Mouse (Mus musculus) spleen, postnatal 10 days (tissue): ENCODE results near the gene Safb.
"Not testable (repeated sequence)": the region's sequence is repeated elsewhere in the genome, so short reads cannot be mapped to it uniquely, and the experiment has no call there.

Experiments
- DNase-seq, 2 experiments: peaks; one replicate each; pipeline ENCODE4 v3.0.0; 2021 to 2022; ENCODE audit warnings: low spot score in 2 of 2

Safb gene

DNA sequence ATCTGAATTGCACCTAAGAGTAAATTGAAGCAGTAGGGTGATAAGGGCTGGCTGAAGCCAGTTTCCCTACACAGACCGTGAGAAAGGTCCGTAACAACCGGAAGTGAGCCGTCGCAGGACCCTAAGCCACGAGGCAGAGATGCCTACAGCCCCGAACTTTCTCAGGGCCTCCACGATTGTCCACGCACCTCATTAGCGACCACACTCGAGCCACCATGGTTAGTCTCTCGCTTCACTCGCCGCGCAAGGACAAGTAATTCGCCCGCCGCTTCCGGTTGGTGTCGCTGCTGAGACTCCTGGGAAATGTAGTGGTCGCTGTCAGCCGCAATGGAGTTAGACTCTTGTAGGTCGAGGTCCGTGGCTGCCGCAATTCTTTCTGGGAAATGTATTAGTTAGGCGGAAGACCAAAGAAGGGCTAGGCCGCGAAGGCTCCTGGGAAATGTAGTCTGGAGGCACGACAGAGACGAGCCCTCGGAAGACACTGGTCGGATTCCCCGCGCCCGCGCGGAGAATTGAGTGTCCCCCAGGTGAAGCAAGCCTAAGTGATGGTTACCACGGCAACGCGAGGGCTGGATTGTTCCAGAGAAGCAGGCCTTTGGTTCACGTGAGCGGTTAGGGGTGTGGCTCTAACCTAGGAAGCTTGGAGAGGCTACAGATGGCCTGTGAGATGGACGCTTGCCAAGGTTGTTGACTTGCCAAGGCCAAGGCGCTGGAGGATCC is 25.0 kb downstream of the Safb start, which contains the start of gene 2410015M20Rik:
2410015M20Rik (minus strand) TSS at position 320 of the 720 bp plus-strand sequence.
- peak; percentile 90 to 96 for DNase-seq

DNA sequence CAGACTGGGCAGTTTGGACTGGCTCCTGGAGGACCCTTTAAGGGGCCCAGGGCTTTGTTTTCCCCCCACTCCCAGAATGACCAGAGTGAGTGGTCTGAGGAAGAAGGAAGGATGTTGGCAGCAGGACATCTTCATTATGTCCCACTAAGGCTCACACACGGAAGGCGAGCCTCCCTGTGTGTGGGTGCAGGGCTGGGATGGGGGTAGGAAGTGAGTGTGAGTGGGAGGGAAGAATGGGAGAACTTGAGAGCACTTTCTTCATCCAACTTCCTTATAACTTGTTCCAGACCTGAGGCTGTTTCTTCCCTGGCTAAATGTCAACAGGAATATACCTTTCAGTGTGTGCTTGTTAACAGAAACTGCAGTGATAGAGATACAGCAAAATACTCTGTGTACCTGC is 26.7 kb downstream of the Safb start:
- no peak for DNase-seq

DNA sequence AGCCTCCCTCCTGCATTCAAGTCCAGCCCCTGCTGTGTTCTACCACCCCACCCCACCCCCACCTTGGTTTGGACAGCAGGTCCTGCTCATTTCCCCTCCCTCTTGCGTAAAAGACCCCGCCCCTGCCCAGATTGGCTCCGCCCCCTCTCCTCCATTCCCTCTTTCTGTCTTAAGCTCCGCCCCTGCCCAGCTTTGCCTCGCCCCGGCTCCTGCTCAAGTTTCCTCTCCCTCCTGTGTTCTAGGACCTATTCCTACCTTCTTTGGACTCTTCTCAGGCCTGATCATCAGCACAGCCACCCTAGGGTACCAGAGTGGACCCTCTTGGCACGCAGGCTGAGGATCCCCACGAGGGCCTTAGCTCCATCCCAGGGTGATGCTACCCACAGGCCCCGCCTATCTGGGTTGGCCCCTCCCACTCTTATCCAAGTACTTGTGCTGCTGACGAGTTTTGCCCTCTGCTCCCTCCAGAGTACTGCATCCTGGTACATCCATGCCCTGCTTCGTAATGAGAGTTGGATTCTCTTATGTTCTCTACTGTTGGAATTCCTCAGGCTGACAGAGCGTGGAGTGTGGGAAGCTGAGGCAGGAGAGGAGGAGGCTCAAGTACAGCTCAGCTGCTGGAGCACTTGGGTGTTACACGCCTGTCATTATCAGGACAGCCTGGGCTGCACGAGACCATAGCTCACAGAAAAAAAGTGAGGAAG is 27.4 kb downstream of the Safb start:
- peak; percentile 51 to 75 for DNase-seq

DNA sequence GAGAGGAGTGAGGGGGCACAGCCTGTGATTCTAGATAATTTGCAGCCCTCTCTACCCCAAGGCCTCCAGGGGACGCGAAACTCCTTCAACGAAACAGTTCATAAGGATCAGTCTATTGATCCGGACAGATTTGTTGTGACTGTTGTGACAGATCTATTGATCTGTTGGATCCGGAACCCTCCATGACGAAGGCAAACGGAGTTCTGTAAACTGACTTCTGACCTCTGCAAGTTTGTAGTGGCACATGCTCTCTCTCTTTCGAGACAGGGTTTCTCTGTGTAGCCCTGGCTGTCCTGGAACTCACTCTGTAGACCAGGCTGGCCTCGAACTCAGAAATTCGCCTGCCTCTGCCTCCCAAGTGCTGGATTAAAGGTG is 27.9 kb downstream of the Safb start:
- DNase-seq, result not testable (repeated sequence)

DNA sequence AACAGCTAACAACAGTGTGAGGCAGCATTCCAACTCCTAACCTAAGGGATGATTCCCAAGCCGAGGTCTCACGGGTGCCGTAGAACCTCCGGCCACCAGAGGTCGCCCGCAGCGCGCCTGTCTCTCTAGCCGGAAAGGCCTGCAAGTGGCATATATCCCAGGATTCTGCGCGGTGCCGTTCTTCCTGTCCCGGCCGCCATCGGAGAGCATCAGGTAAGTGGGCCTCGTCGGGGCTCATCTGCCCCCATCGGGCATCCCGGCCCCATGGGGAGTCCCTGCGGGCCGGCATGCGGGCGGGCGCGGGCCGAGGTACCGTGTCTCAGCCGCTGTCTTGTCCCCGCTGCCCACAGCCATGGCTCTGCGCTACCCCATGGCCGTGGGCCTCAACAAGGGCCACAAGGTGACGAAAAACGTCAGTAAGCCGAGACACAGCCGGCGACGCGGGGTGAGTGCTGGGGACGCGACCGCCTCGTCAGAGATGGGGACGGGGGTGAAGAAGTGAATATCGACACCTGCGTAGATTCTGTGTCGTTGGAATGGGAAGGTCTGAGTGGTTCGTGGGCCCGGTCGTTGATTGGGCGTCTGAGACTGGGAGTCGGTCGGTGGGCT is 28.7 kb downstream of the Safb start, which contains the start of gene Rpl36:
Rpl36 (plus strand) TSS at position 181 of the 609 bp plus-strand sequence.
- peak; percentile 96 to 97 for DNase-seq

DNA sequence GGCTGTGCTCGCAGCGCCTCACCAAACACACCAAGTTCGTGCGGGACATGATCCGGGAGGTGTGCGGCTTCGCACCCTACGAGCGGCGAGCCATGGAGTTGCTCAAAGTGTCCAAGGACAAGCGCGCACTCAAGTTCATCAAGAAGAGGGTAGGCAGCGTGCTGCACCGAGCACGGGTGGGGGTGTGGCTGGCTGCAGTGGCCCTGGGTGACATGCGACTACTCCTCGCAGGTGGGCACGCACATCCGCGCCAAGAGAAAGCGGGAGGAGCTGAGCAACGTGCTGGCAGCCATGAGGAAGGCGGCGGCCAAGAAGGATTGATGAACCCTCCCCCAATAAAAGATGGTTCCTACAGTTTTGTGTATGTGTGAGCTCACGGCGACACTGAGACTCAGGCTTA is 29.3 kb downstream of the Safb start:
- peak; percentile 32 to 58 for DNase-seq

DNA sequence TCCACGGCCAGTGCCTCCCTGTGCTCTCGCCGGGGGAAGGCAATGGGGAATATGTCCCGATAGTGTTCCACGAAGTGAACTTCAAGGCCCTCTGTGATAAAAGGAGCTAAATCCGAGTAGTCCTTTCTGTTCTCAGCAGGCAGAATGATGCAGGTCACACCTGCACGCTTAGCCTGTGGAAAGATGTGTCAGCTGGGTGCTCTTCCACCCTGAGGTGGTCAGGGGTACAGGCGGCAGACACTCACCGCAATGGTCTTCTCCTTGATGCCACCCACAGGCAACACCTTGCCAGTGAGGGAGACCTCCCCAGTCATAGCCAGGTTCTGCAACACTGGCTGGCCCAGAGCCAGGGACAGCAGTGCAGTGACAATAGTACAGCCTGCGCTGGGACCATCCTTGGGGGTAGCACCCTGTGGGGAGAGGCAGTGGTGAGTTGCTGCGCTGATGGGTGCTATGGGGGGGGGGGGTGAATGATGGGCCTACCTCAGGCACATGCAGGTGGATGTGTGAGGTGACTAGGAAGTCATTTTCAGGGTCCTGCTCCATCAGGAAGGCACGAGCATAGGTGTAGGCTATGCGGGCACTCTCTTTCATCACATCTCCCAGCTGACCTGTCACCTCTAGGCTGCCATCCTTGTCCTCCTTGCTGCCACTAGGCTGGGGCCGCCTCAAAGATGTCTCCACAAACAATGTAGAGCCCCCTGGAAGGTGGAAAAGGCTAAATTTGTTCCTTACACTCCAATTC is 29.9 kb downstream of the Safb start:
- peak in 1 of 2 experiments; percentile 30 for DNase-seq

DNA sequence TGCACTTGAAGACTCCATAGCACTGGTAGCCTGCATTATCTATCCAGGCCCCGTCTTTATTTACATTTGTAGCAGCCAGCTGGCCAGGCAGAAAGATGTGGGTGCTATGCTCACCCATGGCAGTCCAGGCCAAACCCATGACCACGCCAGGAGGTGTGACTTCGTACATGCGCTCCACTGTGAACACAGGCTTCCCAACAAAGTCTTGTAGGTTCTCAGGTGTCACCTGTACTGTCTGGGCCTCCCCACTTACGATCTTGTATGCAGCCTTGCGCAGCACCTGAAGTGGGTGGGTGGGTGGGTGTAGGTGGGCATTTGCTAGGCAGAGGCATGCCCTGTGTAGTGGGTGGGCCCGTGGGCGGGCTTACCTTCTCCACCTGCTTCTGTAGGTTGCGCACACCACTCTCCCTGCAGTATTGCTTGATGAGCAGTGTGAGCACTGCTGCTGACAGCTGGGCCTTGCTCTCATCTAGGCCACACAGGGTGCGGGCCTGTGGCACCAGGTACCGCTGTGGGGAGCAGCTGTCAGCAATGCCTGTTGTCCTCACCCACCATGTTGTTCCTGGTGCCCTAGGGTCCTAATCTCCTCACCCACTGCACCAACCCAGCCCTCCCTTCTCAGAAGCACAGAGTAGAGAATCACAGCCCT is 30.6 kb downstream of the Safb start:
- no peak for DNase-seq

DNA sequence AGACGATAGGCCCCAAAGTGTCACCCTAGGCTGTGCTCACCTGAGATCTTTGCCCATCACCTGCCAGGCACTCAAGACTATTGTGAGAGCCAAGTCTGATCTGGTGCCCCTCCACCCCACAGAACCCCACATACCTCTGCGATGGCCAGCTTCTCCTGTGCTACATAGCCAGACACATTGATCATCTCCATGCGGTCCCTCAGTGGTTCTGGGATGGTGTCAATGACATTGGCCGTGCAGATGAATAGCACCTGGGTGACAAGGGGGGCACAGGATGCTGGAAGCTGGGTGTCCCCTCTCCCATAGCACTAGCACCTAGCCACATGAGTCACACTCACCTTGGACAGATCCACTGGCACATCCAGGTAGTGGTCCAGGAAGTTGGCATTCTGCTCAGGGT is 31.2 kb downstream of the Safb start:
- DNase-seq, result no peak

DNA sequence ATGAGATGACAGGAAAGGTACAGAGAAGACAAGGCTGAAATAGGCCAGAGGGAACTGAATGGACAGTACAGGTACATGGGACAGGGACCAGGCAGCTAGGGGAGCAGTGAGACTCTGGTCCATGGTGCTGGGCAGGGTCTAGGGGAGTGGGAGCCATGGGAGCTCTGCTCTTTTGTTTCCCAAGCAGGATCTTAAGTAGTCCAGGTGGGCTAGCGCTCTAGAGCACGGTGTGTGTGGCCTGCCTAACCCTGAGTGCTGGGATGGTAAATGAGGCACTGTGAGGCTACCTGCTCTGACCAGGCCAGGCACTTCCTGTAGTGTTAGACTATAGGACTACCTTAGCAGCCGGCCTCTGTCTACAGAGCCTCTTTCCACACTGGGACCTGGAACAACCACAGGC is 32.1 kb downstream of the Safb start:
- no peak for DNase-seq

DNA sequence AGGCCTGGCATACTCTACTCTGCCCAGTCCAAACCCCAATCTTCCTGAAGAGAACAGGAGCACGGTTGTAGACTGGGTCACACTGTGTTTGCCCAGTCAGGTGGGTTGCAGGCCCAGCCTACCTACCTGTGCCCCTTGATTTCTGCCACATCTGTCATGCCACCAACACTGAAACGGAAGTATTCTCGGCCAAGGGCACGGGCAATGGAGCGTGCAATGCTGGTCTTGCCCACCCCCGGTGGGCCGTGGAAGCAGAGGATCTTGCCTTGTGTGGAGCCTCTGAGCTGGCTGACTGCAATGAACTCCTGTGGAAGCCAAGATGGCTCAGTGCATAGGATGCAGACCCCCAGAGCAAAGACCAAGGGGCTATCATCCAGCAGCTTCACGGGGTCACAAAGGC is 33.0 kb downstream of the Safb start:
- no peak for DNase-seq

DNA sequence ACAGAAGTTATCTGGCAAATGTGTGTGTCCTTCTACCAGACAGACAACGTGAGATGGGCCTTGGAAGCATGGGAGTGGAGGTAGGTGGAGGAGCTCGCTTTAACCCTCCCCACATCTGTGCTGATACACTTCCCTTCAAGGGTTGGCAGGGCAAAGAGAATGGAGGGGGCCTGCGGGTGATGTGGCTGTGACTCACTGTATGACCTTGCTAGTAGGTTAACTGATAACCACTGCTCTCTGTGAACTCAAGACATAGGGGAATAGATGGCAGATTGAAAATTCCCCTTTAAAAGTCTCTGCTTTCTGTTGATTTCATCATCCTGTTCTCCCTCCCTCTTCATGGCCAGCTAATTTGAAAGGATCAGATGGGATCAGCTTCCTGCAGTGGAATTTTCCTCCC is 40.9 kb downstream of the Safb start:
- DNase-seq, result no peak

DNA sequence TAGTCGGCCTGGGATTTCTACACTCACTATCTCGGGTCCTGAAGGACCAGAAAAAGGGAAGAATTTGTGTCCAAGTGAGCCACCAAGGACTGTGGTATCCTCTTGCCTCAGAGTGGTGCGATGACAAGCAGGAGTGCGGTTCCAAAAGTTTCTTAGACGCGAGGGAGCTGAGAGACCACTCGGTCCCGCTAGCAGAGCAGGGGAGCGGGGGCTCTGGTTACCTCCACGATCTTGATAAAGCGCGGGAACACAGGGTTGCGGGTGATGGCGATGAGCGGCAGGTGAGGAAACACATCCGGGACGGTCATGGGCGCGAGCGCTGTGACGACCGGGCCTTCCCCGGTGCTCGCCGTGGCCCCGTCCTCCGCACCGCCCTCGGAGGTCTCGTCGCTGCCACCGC is 41.6 kb downstream of the Safb start:
- DNase-seq, result no peak

DNA sequence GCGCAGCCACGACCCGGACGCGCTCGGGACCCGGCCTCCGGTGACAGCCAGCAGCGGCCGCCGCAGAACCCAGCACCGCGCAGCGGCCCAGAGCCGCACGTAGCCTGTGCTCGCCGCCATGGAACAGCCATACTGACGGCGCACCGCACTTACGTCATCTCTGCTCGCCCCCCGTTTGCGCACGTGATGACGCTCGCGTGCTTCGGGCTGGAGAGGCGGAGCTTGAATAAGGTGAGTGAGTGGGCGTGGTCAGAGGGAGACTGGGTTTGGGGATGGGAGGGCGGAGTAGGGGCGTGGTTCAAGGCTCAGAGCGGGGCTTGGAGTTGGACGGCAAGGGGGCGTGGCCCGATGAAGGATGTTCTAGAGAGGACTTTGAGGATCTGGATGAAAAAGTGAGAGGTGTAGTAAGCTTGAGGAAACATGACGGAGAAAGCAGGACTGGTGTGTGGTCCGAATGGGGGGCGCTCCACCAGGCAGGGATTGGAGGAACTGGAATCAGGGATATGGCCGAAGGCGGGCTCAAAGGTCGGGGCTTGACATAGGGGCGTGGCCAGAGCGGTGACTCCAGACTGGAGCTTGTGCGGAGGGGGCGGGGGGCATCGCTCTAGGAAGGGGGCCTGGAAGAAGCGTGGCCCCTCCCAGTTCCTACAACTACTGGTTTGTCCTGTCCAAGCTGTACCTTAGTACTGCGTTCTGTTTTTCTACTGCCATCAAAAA is 42.3 kb downstream of the Safb start, which contains the start of gene Lonp1:
Lonp1 (minus strand) TSS at position 134 of the 717 bp plus-strand sequence.
- peak; percentile 87 to 97 for DNase-seq

DNA sequence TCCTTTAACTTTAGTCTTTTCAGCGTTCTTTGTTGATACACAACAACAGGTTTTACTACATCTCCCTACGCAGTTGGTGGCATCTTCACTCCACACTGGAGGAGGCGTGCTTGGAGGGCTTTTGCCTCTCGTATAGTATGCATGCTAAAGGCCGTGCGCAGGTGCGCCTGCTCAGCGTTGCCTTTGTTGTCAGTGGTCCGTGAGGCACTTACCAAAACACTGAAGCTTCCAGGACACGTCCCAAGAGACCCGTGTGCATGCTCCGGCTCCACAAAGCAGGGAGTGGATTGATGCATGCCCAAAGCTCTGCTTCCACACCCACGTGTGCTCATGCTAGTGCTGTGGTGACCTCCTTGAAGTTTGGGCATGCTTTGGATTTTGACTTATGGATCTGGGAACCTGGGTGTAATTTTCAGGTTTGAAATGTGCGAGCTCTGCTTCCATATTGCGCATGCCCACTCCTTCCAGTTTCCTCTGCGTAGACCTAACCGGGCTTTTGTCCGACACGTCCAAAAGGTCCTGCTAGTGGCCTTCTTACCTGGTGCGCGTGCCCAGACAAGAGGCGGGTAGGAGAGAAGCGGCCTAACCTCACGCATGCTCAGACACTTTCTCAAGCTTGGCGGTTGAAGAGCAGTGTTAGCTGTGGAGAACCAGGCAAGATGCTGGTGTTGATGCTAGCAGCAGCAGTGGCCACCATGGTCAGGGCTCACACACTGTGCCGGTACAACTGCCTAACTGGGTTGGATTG is 43.1 kb downstream of the Safb start, which contains the start of gene Catsperd:
Catsperd (plus strand) TSS at position 614 of the 748 bp plus-strand sequence.
- peak in 1 of 2 experiments; percentile 28 for DNase-seq

DNA sequence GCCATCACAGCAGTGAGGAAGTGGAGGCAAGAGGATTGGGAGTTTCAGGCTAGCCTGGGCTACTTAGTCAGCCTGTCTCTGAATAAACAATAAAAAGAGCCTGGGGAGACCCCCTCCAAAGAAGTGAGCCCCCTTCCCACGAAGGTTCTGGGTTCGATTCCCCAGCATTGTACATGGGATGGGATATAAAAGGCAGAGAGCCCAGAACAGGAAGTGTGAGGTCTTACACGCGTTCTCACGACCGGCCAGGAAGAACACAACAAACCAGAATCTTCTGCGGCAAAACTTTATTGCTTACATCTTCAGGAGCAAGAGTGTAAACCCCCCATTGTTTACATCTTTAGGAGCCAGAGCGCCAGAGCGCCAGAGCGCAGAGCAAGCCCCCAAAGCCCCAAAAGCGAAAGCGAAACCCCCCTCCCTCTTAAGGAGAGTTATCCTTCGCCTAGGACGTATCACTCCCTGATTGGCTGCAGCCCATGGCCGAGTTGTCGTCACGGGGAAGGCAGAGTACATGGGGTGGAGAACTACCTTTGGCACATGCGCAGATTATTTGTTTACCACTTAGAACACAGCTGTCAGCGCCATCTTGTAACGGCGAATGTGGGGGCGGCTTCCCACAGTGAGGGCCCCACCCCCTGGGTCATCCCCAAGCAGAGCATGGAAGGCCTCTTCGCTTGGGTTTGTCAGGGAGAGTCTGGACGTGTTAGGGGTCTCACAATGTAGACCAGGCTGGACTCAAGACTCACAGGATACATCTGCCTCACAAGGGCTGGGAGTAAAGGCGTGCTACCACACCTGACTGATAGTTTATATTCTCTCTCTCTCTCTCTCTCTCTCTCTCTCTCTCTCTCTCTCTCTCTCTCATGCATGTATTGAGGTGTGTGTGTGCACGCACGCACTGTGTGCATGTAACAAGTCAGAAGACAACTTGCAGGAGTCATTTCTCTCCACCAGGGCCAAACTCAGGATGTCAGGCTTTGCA is 45.5 kb downstream of the Safb start:
- DNase-seq, result not testable (repeated sequence)

DNA sequence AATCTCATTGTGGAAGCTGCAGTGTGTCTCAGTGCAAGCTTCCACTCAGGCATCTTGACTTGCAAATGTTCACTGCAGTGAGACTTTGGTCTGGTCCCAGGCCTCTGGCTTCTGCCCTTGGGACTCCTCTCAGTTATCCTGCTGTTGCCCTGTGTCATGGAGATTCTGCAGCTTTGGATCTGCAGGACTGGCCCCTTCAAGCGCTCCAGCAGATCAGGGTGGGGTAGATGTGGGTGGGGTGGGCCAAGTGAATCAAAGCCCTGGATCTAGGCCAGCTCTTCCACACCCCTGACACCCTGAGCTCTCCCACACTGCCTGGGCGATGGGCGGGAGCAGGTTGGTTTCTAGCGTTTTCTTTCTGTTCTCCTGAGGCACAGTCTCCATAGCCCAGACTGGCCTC is 47.2 kb downstream of the Safb start:
- no peak for DNase-seq

DNA sequence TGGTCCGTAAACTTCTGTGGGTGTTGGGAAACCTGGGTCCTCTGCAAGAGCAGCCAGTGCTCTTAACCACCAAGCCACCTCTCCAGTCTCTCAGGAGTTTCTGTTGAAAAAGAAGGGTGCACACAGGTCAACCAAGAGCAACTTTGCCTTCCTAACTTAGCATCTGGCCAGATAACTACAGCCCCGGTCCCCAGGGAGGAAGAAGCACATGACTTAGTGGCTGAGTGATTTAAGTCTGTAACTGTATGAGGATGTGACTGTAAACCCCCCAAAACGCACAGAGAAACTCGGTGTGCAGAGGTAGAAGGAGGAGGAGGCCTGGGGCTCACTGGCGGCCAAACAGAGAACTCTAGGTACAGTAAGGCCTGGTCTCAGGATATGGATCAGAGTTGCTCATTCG is 49.4 kb downstream of the Safb start:
- peak in 1 of 2 experiments; percentile 73 for DNase-seq

DNA sequence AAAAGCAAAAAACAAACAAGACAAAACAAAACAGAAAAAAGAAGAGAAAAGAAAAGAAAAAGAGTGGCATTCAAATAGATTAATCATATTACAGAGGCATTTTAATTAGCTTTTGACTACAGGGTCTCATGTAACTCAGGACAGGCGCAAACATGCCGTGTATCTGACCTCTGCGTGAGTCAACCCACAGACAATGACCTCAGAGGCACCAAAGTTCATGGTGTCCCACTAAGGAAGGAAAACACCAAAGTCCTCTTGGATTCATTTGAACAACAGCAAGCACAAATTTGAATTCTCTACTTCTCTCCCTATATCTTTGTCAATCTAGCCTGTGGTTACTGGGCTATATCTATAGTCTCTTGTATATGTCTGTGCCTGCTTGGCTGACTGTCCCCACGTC is 58.6 kb downstream of the Safb start:
- DNase-seq, result no peak
